Mouse (Mus musculus) CH12.LX (cell line): ENCODE measurements around the gene Hyou1. TPM values are rescaled to one million over a fixed set of nuclear protein-coding genes. Genes with fewer than 3 reads are reported as not detected.

ENCODE experiments used
- DNase-seq: peaks from one replicate; pipeline ENCODE4 v3.0.0-alpha.2; 2013; ENCODE audit errors: extremely low read depth
- H3K27ac ChIP-seq: 2 replicates; pipeline ENCODE4 v1.5.1; 2012; ENCODE audit warnings: low read depth, mild to moderate bottlenecking, control low read depth, moderate library complexity; ENCODE audit not compliant: insufficient read depth
- H3K27me3 ChIP-seq: replicated peaks from 2 replicates; pipeline ENCODE3; 2012; ENCODE audit warnings: inconsistent platforms
- H3K36me3 ChIP-seq, 2 experiments: replicated peaks in 1 of 2; 2 replicates each; pipeline versions ENCODE3 to v1.6.1; 2012; ENCODE audit warnings: inconsistent platforms in 1 of 2, low read length in 1 of 2, mild to moderate bottlenecking in 1 of 2, mixed read lengths in 1 of 2, moderate library complexity in 1 of 2; ENCODE audit not compliant: control insufficient read depth in 1 of 2, insufficient read depth in 1 of 2
- H3K4me1 ChIP-seq, 2 experiments: 2 replicates each; pipeline ENCODE4 v1.6.1; 2012; ENCODE audit warnings: inconsistent platforms in 1 of 2, moderate library complexity in 1 of 2; ENCODE audit not compliant: insufficient read depth in 2 of 2, control insufficient read depth in 1 of 2
- H3K4me2 ChIP-seq: 2 replicates; pipeline ENCODE4 v1.6.1; 2012; ENCODE audit warnings: low read depth, mild to moderate bottlenecking, control low read depth; ENCODE audit not compliant: poor library complexity, insufficient read depth, severe bottlenecking
- H3K4me3 ChIP-seq, 3 experiments: fragments of 150-350 bp in 1 of 3; sonication (generic) in 1 of 3; replicated peaks in 1 of 3; 2 replicates each; pipeline versions ENCODE3 to v1.5.1; 2011 to 2012; ENCODE audit warnings: low read depth in 2 of 3, low read length in 2 of 3, mild to moderate bottlenecking in 2 of 3, moderate library complexity in 2 of 3, control low read depth in 1 of 3, improper control_type of control experiment in 1 of 3, inconsistent platforms in 1 of 3, mixed read lengths in 1 of 3; ENCODE audit not compliant: poor library complexity in 1 of 3
- H3K79me2 ChIP-seq: replicated peaks from 2 replicates; pipeline ENCODE4 v1.6.1; 2012; ENCODE audit warnings: mild to moderate bottlenecking, moderate library complexity; ENCODE audit not compliant: control insufficient read depth, poor library complexity, insufficient read depth, severe bottlenecking; ENCODE audit errors: extremely low read depth
- H3K9ac ChIP-seq: 2 replicates; pipeline ENCODE4 v1.6.1; 2012; ENCODE audit warnings: low read depth, mild to moderate bottlenecking, control low read depth, moderate library complexity; ENCODE audit not compliant: insufficient read depth
- H3K9me3 ChIP-seq: replicated peaks from 2 replicates; pipeline ENCODE3; 2012; ENCODE audit warnings: low read length, inconsistent platforms, mixed read lengths
- BHLHE40 ChIP-seq: IDR thresholded peaks from 2 replicates; pipeline ENCODE4 v1.6.1; 2011; ENCODE audit warnings: mild to moderate bottlenecking, low read depth, low read length, improper control_type of control experiment
- CHD1 ChIP-seq: IDR thresholded peaks from 2 replicates; pipeline ENCODE4 v1.6.1; 2012; ENCODE audit warnings: low read depth, low read length, improper control_type of control experiment, inconsistent platforms
- CHD2 ChIP-seq: IDR thresholded peaks from 2 replicates; pipeline ENCODE4 v1.6.1; 2011; ENCODE audit warnings: low read length, improper control_type of control experiment
- E2F4 ChIP-seq: IDR thresholded peaks from 2 replicates; pipeline ENCODE4 v1.6.1; 2011; ENCODE audit warnings: low read depth, low read length, improper control_type of control experiment; ENCODE audit not compliant: insufficient replicate concordance
- ELF1 ChIP-seq: IDR thresholded peaks from 2 replicates; pipeline ENCODE4 v1.6.1; 2014; ENCODE audit warnings: low read depth, mild to moderate bottlenecking, inconsistent platforms, low read length, improper control_type of control experiment
- EP300 ChIP-seq: IDR thresholded peaks from 2 replicates; pipeline ENCODE4 v1.6.1; 2011; ENCODE audit warnings: low read length, improper control_type of control experiment
- HCFC1 ChIP-seq: IDR thresholded peaks from 2 replicates; pipeline ENCODE4 v1.6.1; 2012; ENCODE audit warnings: low read depth, mild to moderate bottlenecking, inconsistent platforms, low read length, improper control_type of control experiment
- JUN ChIP-seq: IDR thresholded peaks from 2 replicates; pipeline ENCODE4 v1.6.1; 2011; ENCODE audit warnings: low read depth, mild to moderate bottlenecking, low read length, improper control_type of control experiment, moderate library complexity; ENCODE audit not compliant: insufficient read depth
- KAT2A ChIP-seq: IDR thresholded peaks from 2 replicates; pipeline ENCODE4 v1.6.1; 2012; ENCODE audit warnings: low read length, improper control_type of control experiment, inconsistent platforms; ENCODE audit not compliant: insufficient replicate concordance
- MAX ChIP-seq: IDR thresholded peaks from 2 replicates; pipeline ENCODE4 v1.6.1; 2011; ENCODE audit warnings: low read length, improper control_type of control experiment
- MAZ ChIP-seq: IDR thresholded peaks from 2 replicates; pipeline ENCODE4 v1.6.1; 2012; ENCODE audit warnings: low read depth, mild to moderate bottlenecking, inconsistent platforms, low read length, improper control_type of control experiment, moderate library complexity
- MEF2A ChIP-seq: IDR thresholded peaks from 2 replicates; pipeline ENCODE4 v1.6.1; 2014; ENCODE audit warnings: low read depth, mild to moderate bottlenecking, inconsistent platforms, low read length, improper control_type of control experiment, borderline replicate concordance
- MXI1 ChIP-seq: IDR thresholded peaks from 2 replicates; pipeline ENCODE4 v1.6.1; 2011; ENCODE audit warnings: mild to moderate bottlenecking, low read depth, low read length, improper control_type of control experiment
- MYC ChIP-seq: IDR thresholded peaks from 2 replicates; pipeline ENCODE4 v1.6.1; 2011; ENCODE audit warnings: low read depth, mild to moderate bottlenecking, improper control_type of control experiment, low read length
- NELFE ChIP-seq: IDR thresholded peaks from 2 replicates; pipeline ENCODE4 v1.6.1; 2011; ENCODE audit warnings: low read depth, low read length, improper control_type of control experiment
- NRF1 ChIP-seq: IDR thresholded peaks from 2 replicates; pipeline ENCODE4 v1.6.1; 2014; ENCODE audit warnings: low read depth, mild to moderate bottlenecking, inconsistent platforms, low read length, improper control_type of control experiment, moderate library complexity
- POLR2A ChIP-seq: IDR thresholded peaks from 2 replicates; pipeline ENCODE4 v1.6.1; 2011; ENCODE audit warnings: low read depth, mild to moderate bottlenecking, improper control_type of control experiment, low read length
- RAD21 ChIP-seq: IDR thresholded peaks from 2 replicates; pipeline ENCODE4 v1.6.1; 2011; ENCODE audit warnings: low read depth, mild to moderate bottlenecking, low read length, improper control_type of control experiment, moderate library complexity
- SIN3A ChIP-seq: IDR thresholded peaks from 2 replicates; pipeline ENCODE4 v1.6.1; 2012; ENCODE audit warnings: low read length, improper control_type of control experiment, inconsistent platforms
- TBP ChIP-seq: conservative IDR thresholded peaks from 2 replicates; pipeline ENCODE4 v1.6.1; 2011; ENCODE audit warnings: low read depth, low read length, improper control_type of control experiment
- TCF12 ChIP-seq: IDR thresholded peaks from 2 replicates; pipeline ENCODE4 v1.6.1; 2014; ENCODE audit warnings: low read depth, mild to moderate bottlenecking, inconsistent platforms, low read length, improper control_type of control experiment
- UBTF ChIP-seq: IDR thresholded peaks from 2 replicates; pipeline ENCODE4 v1.6.1; 2012; ENCODE audit warnings: low read depth, mild to moderate bottlenecking, inconsistent platforms, low read length, improper control_type of control experiment, moderate library complexity
- USF1 ChIP-seq: IDR thresholded peaks from 2 replicates; pipeline ENCODE4 v1.6.1; 2014; ENCODE audit warnings: low read depth, mild to moderate bottlenecking, inconsistent platforms, low read length, improper control_type of control experiment
- ZC3H11A ChIP-seq: IDR thresholded peaks from 2 replicates; pipeline ENCODE4 v1.6.1; 2012; ENCODE audit warnings: low read depth, mild to moderate bottlenecking, inconsistent platforms, low read length, improper control_type of control experiment
- ZNF384 ChIP-seq: IDR thresholded peaks from 2 replicates; pipeline ENCODE4 v1.6.1; 2012; ENCODE audit warnings: low read depth, low read length, improper control_type of control experiment, inconsistent platforms
- dilution Hi-C: fragments of 300-500 bp; cut with MboI; formaldehyde crosslinking; loops from 2 replicates; pipeline ENCODE4 v1.14.3; 2020; ENCODE audit warnings: low sequenced_read_pairs; ENCODE audit not compliant: extremely low pct_unique_long_range_greater_than_20kb, extremely low pct_ligation_motif_present
- in situ Hi-C: fragments of 300-500 bp; cut with MboI; formaldehyde crosslinking; loops from 3 replicates; pipeline ENCODE4 v1.14.3; 2019; ENCODE audit warnings: low sequenced_read_pairs, low pct_ligation_motif_present, low pct_unique_long_range_greater_than_20kb, mixed read lengths
- polyA plus RNA-seq: library from polyadenylated mRNA; unstranded; fragments of >175 nt; gene quantifications from 2 replicates; pipeline ENCODE4 v1.2.1, GENCODE M21; 2012; ENCODE audit warnings: low read depth; ENCODE audit not compliant: insufficient read length
- total RNA-seq, 2 experiments: library from RNA; depleted of rRNA; stranded (reverse); fragments of 300-350 nt in 1 of 2; fragments of >200 nt in 1 of 2; gene quantifications; 2 replicates each; pipeline ENCODE4 v1.2.3; 2012 to 2014

Gene Hyou1
- total and polyA plus RNA-seq, 3 experiments, result 32.6 to 89.9 (median 88.7) TPM

- Histone ChIP-seq H3K79me2 (peaks cover 5% of the 10 kb centered on the region), H3K9ac (peak overlapping the region; percentile 64), H3K36me3 (peaks cover 38 to 65% of the 10 kb centered on the region in 2 experiments), H3K4me3 (peak overlapping the region; percentile 49 to 75 (median 68)), H3K4me1 (peaks cover 4 to 32% of the 10 kb centered on the region in 2 experiments; a peak in 2 of 4 replicates), H3K27ac (no peak overlapping the region), H3K27me3 (no peaks in the 10 kb centered on the region), H3K4me2 (peak overlapping the region; percentile 88), H3K9me3 (peaks cover 2% of the 10 kb centered on the region)
- TF ChIP-seq CHD1 (0 out of 2 replicates have a peak, but pooled peaks have one; percentile 66), UBTF (0 out of 2 replicates have a peak, but pooled peaks have one; percentile 45), HCFC1 (no peak), MEF2A (no peak), POLR2A (no peak), EP300 (no peak), ZC3H11A (no peak), MAX (0 out of 2 replicates have a peak, but pooled peaks have one; percentile 25)
- in situ Hi-C loops (loop anchor here (5.0 kb wide), 2 partner anchors 51 to 54 kb away; partner anchors contain the start of gene Slc37a4), dilution Hi-C loops (no loop called here)
- DNase-seq, result no peak
Measured at GRCm38 (mm10) chr9:44343290-44343689, 36.0 kb upstream of the Hyou1 start.

- dilution Hi-C loops (no loop called here), in situ Hi-C loops (loop anchor here (5.0 kb wide), 2 partner anchors 52 to 53 kb away; partner anchors contain the start of gene Slc37a4)
- Histone ChIP-seq H3K4me2 (peak within 1 kb of the TSS; percentile 88), H3K36me3 (peaks cover 41 to 66% of the 10 kb centered on the region in 2 experiments), H3K27me3 (no peaks in the 10 kb centered on the region), H3K9ac (peak within 1 kb of the TSS; percentile 64), H3K79me2 (peaks cover 5% of the 10 kb centered on the region), H3K27ac (peak within 1 kb of the TSS; percentile 77), H3K9me3 (peaks cover 5% of the 10 kb centered on the region), H3K4me1 (peaks cover 4 to 32% of the 10 kb centered on the region in 2 experiments; a peak in 2 of 4 replicates), H3K4me3 (peak within 1 kb of the TSS; percentile 68 to 75 (median 70))
- TF ChIP-seq TBP, result peak; percentile 54; the same call in 1 of the 2 replicates
- TF ChIP-seq TCF12, result peak; percentile 45; the same call in 1 of the 2 replicates
- no peak for TF ChIP-seq JUN
- TF ChIP-seq HCFC1, result peak; percentile 72
- peak; percentile 78 for TF ChIP-seq NELFE
- peak; percentile 60; the same call in 1 of the 2 replicates for TF ChIP-seq MYC
- no peak for TF ChIP-seq BHLHE40
- no peak for TF ChIP-seq RAD21
- TF ChIP-seq POLR2A, result peak; percentile 88
- TF ChIP-seq USF1, result no peak
- no peak for TF ChIP-seq ELF1
- peak; percentile 90 for TF ChIP-seq CHD2
- TF ChIP-seq KAT2A, result no peak
- TF ChIP-seq ZNF384, result peak; percentile 82
- TF ChIP-seq E2F4, result peak; percentile 93; the same call in 1 of the 2 replicates
- TF ChIP-seq MXI1, result peak; percentile 55; the same call in 1 of the 2 replicates
- peak; percentile 98 for TF ChIP-seq MAZ
- peak; percentile 91; the same call in 1 of the 2 replicates for TF ChIP-seq SIN3A
- TF ChIP-seq NRF1, result peak; percentile 76
- peak; percentile 93 for DNase-seq
Measured at GRCm38 (mm10) chr9:44343781-44344421, 35.4 kb upstream of the Hyou1 start, which contains the start of gene Hmbs. TSS of gene Hmbs (minus strand) at chr9:44344228.
